ENCODE assay signal across 24 mouse cellular contexts in the genomic region with DNA sequence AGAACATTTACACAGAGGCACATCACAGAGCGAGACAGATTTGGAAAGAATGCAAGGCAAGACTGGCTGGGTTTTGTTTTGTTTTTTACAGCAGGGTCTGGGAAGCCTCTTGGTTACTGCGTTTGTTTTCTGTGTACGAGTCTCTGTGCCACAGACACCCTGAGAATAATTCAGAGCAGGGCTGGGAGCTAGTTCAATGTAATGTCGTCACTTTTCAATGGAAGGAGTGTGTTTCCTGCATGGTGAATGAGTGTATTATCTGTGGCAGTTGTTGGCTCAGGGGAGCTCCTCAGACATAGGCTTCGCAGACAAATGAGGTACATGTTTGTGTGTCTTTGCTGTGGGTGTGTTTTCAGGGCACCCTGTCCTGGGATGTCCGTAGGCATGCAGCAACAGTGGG.
DNase-seq lines count a peak whose midpoint lies in the region; ATAC-seq lines count a peak whose summit lies in the region.
"Had no signal": no experiment of that assay in that cellular context is flagged by ENCODE, and none has a peak within 500 bp of the region (broad histone marks: within the 10 kb centered on the region; RNA-seq: fewer than 3 reads in every experiment).

No protein-coding gene starts in this region.

- H3K9ac ChIP-seq in forebrain, embryonic 13.5 days = no peak overlapping the region
- H3K9ac ChIP-seq in midbrain, embryonic 14.5 days (replicated peaks; ENCODE audit: low read length) = no peak overlapping the region
- H3K9ac ChIP-seq in hindbrain, embryonic 15.5 days = no peak overlapping the region
- no peak overlapping the region for H3K9ac ChIP-seq in neural tube, embryonic 14.5 days (replicated peaks; ENCODE audit: low read depth, low read length)
- H3K9ac ChIP-seq: limb, embryonic 12.5 days; midbrain, embryonic 12.5 days had no signal

- H3K36me3 ChIP-seq in forebrain, embryonic 13.5 days (ENCODE audit: poor library complexity, severe bottlenecking) = peaks cover 35% of the 10 kb centered on the region
- peaks cover 61% of the 10 kb centered on the region for H3K36me3 ChIP-seq in forebrain, embryonic 10.5 days (replicated peaks)
- H3K36me3 ChIP-seq in midbrain, embryonic 14.5 days (ENCODE audit: control insufficient read depth, insufficient read depth, low read length) = peaks cover 17% of the 10 kb centered on the region
- peaks cover 59% of the 10 kb centered on the region for H3K36me3 ChIP-seq in midbrain, embryonic 10.5 days
- H3K36me3 ChIP-seq in hindbrain, embryonic 15.5 days = no peaks in the 10 kb centered on the region
- H3K36me3 ChIP-seq in neural tube, embryonic 14.5 days (ENCODE audit: control insufficient read depth, insufficient read depth, low read length) = no peaks in the 10 kb centered on the region

- DNase-seq in forebrain, embryonic 10.5 days (ENCODE audit: extremely low spot score, low spot score) = no peak
- no peak for DNase-seq in midbrain, embryonic 14.5 days
- no peak for DNase-seq in midbrain, embryonic 10.5 days (ENCODE audit: low spot score)
- no peak for DNase-seq in spleen, postnatal 4 days (ENCODE audit: low spot score in 2 of 2)
- no peak for DNase-seq in kidney, postnatal 25 days
- DNase-seq: adrenal gland, postnatal 25 days; cerebellum, adult 11 months; cerebellum, adult 9-11 months; gastrocnemius, adult 2 months; kidney, adult 18-20 months; lung, adult 18-20 months; lung, postnatal 10 days; right cerebral cortex, postnatal 14 days; thymus, postnatal 14 days had no signal

- 76% methylated on average over 6 of the region's 6 CpGs for WGBS in forebrain, embryonic 13.5 days
- WGBS in forebrain, embryonic 10.5 days = 91% methylated on average over 6 of the region's 6 CpGs
- WGBS in midbrain, embryonic 14.5 days = 60% methylated on average over 6 of the region's 6 CpGs
- WGBS in midbrain, embryonic 10.5 days = 91% methylated on average over 6 of the region's 6 CpGs
- 60% methylated on average over 6 of the region's 6 CpGs for WGBS in hindbrain, embryonic 15.5 days
- 49% methylated on average over 6 of the region's 6 CpGs for WGBS in neural tube, embryonic 14.5 days

- H3K9me3 ChIP-seq in forebrain, embryonic 13.5 days (replicated peaks) = no peaks in the 10 kb centered on the region
- H3K9me3 ChIP-seq in forebrain, embryonic 10.5 days = no peaks in the 10 kb centered on the region
- H3K9me3 ChIP-seq in midbrain, embryonic 14.5 days (ENCODE audit: control insufficient read depth, low read length) = no peaks in the 10 kb centered on the region
- H3K9me3 ChIP-seq in midbrain, embryonic 10.5 days (replicated peaks) = no peaks in the 10 kb centered on the region
- no peaks in the 10 kb centered on the region for H3K9me3 ChIP-seq in hindbrain, embryonic 15.5 days
- no peaks in the 10 kb centered on the region for H3K9me3 ChIP-seq in neural tube, embryonic 14.5 days (ENCODE audit: control insufficient read depth, low read length)
- H3K9me3 ChIP-seq: limb, embryonic 12.5 days; midbrain, embryonic 12.5 days had no signal

- H3K27me3 ChIP-seq in forebrain, embryonic 13.5 days = no peaks in the 10 kb centered on the region
- no peaks in the 10 kb centered on the region for H3K27me3 ChIP-seq in forebrain, embryonic 10.5 days (ENCODE audit: poor library complexity, severe bottlenecking)
- H3K27me3 ChIP-seq in midbrain, embryonic 14.5 days (ENCODE audit: control insufficient read depth, insufficient read depth, low read length) = no peaks in the 10 kb centered on the region
- H3K27me3 ChIP-seq in midbrain, embryonic 10.5 days (ENCODE audit: low read depth, poor library complexity, severe bottlenecking) = no peaks in the 10 kb centered on the region
- no peaks in the 10 kb centered on the region for H3K27me3 ChIP-seq in hindbrain, embryonic 15.5 days
- H3K27me3 ChIP-seq in neural tube, embryonic 14.5 days (ENCODE audit: control insufficient read depth, insufficient read depth, low read length) = no peaks in the 10 kb centered on the region
- H3K27me3 ChIP-seq: limb, embryonic 12.5 days; midbrain, embryonic 12.5 days had no signal

- no peak for ATAC-seq in forebrain, embryonic 13.5 days
- peak; percentile 17; the same call in 1 of the 2 replicates for ATAC-seq in midbrain, embryonic 14.5 days (ENCODE audit: low FRiP score, low TSS enrichment)
- no peak for ATAC-seq in hindbrain, embryonic 15.5 days (ENCODE audit: low FRiP score, low read depth)
- ATAC-seq in neural tube, embryonic 14.5 days (ENCODE audit: low read depth) = peak; percentile 16; the same call in 1 of the 2 replicates
- ATAC-seq: CD4-positive, CD25-positive, alpha-beta regulatory T cell, adult 4 months; inflammation-experienced regulatory T-cells, adult 6 months had no signal

- no peak overlapping the region for H3K4me3 ChIP-seq in forebrain, embryonic 13.5 days
- no peak overlapping the region for H3K4me3 ChIP-seq in forebrain, embryonic 10.5 days
- no peak overlapping the region for H3K4me3 ChIP-seq in midbrain, embryonic 14.5 days (replicated peaks; ENCODE audit: low read depth, low read length)
- H3K4me3 ChIP-seq in midbrain, embryonic 10.5 days = no peak overlapping the region
- H3K4me3 ChIP-seq in hindbrain, embryonic 15.5 days = no peak overlapping the region
- no peak overlapping the region for H3K4me3 ChIP-seq in neural tube, embryonic 14.5 days (ENCODE audit: low read depth, low read length)
- H3K4me3 ChIP-seq: erythroblast, embryonic 14.5 days; gastrocnemius, adult 2 months; limb, embryonic 12.5 days; midbrain, embryonic 12.5 days had no signal

- no peak overlapping the region for H3K4me2 ChIP-seq in forebrain, embryonic 13.5 days
- no peak overlapping the region for H3K4me2 ChIP-seq in midbrain, embryonic 14.5 days (ENCODE audit: low read length)
- no peak overlapping the region for H3K4me2 ChIP-seq in hindbrain, embryonic 15.5 days
- H3K4me2 ChIP-seq in neural tube, embryonic 14.5 days (ENCODE audit: low read depth, low read length) = no peak overlapping the region
- H3K4me2 ChIP-seq: limb, embryonic 12.5 days; liver, embryonic 11.5 days; midbrain, embryonic 12.5 days had no signal

- H3K4me1 ChIP-seq in forebrain, embryonic 13.5 days = peaks cover 16% of the 10 kb centered on the region; the same call in 1 of the 2 replicates
- peaks cover 20% of the 10 kb centered on the region for H3K4me1 ChIP-seq in forebrain, embryonic 10.5 days
- H3K4me1 ChIP-seq in midbrain, embryonic 14.5 days (ENCODE audit: control insufficient read depth, insufficient read depth, low read length) = no peaks in the 10 kb centered on the region
- H3K4me1 ChIP-seq in midbrain, embryonic 10.5 days = peaks cover 18% of the 10 kb centered on the region
- peaks cover 6% of the 10 kb centered on the region; the same call in 1 of the 2 replicates for H3K4me1 ChIP-seq in hindbrain, embryonic 15.5 days (replicated peaks)
- H3K4me1 ChIP-seq in neural tube, embryonic 14.5 days (ENCODE audit: control insufficient read depth, insufficient read depth, low read length) = no peaks in the 10 kb centered on the region

- H3K27ac ChIP-seq in forebrain, embryonic 13.5 days = 0 out of 2 replicates have a peak overlapping the region, but pooled peaks have one; percentile 14
- no peak overlapping the region for H3K27ac ChIP-seq in forebrain, embryonic 10.5 days
- peak overlapping the region; percentile 41; the same call in 1 of the 2 replicates for H3K27ac ChIP-seq in midbrain, embryonic 14.5 days (replicated peaks; ENCODE audit: low read depth, low read length)
- H3K27ac ChIP-seq in midbrain, embryonic 10.5 days (replicated peaks) = no peak overlapping the region
- peak overlapping the region; percentile 27; the same call in 1 of the 2 replicates for H3K27ac ChIP-seq in hindbrain, embryonic 15.5 days (replicated peaks)
- H3K27ac ChIP-seq in neural tube, embryonic 14.5 days (ENCODE audit: low read depth, low read length) = peak overlapping the region; percentile 25; the same call in 1 of the 2 replicates
- H3K27ac ChIP-seq: gastrocnemius, adult 2 months; kidney, postnatal 0 days; limb, embryonic 12.5 days; midbrain, embryonic 12.5 days had no signal

Comparison
In these comparisons a context has a peak if more than half of its experiments do, and no peak if none do; other contexts are left out.
1. H3K27ac ChIP-seq: peak in forebrain, embryonic 13.5 days (single experiment), midbrain, embryonic 14.5 days (single experiment), hindbrain, embryonic 15.5 days (single experiment) and neural tube, embryonic 14.5 days (single experiment); none in forebrain, embryonic 10.5 days (single experiment) and midbrain, embryonic 10.5 days (single experiment).
2. ATAC-seq: peak in midbrain, embryonic 14.5 days (single experiment) and neural tube, embryonic 14.5 days (single experiment); none in forebrain, embryonic 13.5 days (single experiment) and hindbrain, embryonic 15.5 days (single experiment).